Mouse (Mus musculus): ENCODE results near the gene Oxct2a.
"Not testable (repeated sequence)": the region's sequence is repeated elsewhere in the genome, so short reads cannot be mapped to it uniquely, and the experiment has no call there.

Gene Oxct2a

DNA sequence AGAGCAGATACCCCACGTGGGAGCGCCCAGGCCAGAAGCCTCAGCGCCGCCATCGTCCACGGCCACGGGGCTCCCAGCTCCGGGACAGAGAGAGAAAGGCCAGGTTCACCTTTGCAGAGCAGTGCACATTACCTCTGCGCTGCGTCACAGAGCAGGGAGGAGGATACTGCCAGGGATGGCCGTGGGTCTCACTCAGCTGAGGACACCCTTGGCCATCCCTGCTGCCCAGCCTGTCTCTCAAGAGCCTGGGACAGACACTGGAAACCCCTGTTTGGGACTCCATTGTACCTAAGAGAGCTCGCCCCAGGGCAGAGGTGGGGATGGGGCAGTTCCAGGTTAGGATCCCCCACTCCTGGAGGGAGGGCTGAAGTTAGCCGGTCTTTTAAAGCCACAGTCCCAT lies at the start of gene Oxct2a:
Gene Oxct2a (minus strand): TSS at position 101 of the 400 bp plus-strand sequence.
- no peak for DNase-seq (ENCODE audit: low spot score in 2 of 2)

DNA sequence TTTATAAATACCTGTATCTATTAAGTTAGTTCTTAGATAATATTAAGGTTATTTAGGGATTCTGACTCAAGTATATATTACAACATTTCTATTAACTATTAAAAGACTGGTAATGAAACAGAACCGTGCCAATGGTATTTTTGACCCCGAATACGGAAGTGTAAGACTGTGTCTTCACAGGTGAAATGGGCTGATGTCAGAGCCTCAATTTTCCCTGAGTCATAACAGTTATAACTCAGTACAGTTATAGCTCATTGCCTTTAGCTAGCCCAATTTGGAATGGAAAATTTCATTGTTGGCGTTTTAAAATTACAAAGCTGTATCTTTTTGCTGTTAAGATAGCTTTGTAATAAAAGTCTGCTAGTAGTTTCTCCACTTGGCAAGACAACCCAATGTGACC lies 40.1 kb upstream of the Oxct2a start:
- no peak for DNase-seq (ENCODE audit: low spot score in 2 of 2)

- DNase-seq (ENCODE audit: low spot score in 2 of 2) = no peak
These were observed 37.3 kb upstream of the Oxct2a start for GRCm38 (mm10) chr4:123360771-123361170.

DNA sequence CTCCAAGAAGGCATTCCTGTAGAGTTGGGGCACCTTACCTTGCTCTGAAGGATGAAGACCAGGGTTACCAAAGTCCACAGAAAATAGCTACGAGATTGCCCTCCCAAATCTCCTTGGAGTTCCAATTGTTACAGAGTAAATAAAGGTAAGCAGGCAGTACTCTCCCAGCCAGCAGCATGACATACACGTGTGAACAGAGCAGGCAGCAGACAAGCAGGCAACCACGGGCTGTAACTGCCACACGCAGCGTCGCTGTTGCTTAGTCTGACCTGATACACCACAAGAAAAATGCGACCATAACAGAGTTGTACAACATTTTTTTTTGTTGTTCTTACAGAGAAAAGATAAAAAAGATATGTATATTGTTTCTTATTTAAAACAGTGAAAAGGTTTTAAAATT lies 35.2 kb upstream of the Oxct2a start:
- no peak for DNase-seq (ENCODE audit: low spot score in 2 of 2)

GRCm38 (mm10) chr4:123355941-123356340 lies 32.5 kb upstream of the Oxct2a start:
- no peak for DNase-seq (ENCODE audit: low spot score in 2 of 2)

DNA sequence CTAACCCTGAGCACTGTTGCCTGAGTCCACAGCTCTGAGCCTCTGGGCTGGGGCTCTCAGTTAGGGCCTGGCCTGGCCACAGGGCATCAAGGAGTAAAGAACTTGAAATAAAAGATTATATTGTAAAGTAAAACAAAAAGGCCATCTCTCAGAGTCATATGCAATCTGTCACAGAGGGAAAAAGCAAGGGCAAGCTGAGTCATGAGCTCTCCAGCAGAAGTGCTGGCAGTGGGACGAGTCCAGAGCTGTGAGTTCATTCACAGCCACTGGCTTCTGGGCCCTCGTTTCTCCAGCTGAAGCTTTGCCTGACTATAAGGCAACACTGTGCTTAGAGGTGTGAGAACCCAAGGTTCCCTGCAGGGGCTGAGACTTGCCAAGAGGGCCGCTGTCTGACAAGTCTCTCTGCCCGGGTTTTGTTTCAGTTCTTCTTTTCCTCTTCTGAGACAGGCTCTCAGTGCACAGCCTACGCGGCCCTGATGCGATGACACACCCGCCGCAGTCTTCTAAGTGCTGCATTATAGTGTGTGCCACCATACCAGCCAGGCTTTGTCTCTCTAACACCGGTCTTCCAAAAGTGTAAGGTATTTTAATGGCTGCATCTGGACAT lies 29.9 kb upstream of the Oxct2a start:
- peak in 1 of 2 experiments; percentile 9 for DNase-seq (ENCODE audit: low spot score in 2 of 2)

DNA sequence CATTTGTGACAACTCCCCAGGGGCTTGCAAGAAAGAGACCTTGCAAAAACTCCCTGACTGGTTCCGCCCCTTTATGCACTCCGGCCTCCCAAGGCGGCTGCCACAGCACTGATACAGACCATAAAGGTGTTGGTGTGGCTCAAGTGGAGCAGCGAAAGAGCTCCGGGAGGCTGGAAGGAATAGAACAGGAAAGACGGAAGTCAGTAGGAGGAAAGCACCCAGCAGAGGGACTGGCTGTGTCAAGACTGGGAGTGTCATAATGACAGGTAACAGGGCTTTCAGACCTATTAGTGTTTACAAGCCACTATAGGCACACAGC lies 20.0 kb upstream of the Oxct2a start:
- no peak for DNase-seq (ENCODE audit: low spot score in 2 of 2)

- DNase-seq (ENCODE audit: low spot score in 2 of 2) = peak; percentile 21 to 52
These were observed 19.4 kb upstream of the Oxct2a start, which contains the start of gene Bmp8a for GRCm38 (mm10) chr4:123342642-123343470. Gene Bmp8a, minus strand, starts transcription at chr4:123343252.

DNA sequence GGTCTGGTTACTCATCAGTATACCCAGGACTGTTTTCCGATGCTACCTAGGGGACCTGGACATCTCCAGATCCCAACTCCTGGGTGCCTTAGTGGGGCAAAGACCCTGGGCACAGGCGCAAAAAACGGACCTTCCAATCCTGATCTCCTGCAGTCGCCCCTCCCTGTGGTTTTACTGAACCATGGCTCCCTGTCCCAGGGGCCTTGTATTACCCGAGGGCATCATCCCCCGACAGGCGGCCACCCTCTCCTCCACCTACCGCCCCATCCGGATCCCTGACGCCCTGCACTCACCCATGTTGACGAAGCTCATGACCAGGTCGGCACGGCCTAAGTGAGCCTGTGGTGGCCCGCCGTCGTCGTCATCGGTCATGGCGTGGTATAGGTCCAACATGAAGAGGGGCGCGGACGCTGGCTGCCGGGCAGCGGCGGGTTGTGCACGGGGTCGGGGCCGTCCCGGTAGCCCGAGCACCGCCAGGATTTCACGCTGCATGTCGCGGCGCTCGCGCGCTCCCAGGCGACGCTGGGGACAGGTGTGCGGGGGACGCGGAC lies 18.7 kb upstream of the Oxct2a start:
- no peak for DNase-seq (ENCODE audit: low spot score in 2 of 2)

DNA sequence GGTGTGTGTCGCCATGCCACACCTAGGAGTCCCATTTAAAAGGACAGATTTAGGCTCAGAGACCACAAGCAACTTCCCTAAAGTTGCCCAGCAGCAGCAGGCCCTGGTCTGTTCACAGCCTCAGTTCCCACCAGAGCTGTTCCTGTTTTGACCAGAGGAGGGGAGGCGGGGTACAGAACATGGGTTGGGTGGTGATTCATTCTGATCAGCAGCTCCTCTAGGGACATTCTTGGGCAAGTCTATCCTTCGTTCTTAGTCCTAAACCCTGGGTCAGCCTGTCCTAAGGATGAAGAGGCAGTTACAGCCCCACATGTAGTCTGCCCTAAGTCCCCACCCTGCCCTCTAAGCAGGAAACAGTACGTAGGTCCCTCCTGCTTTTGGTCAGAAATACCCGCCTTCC lies 16.8 kb upstream of the Oxct2a start:
- DNase-seq (ENCODE audit: low spot score in 2 of 2) = no peak

- no peak for DNase-seq (ENCODE audit: low spot score in 2 of 2)
These were observed 14.3 kb upstream of the Oxct2a start for GRCm38 (mm10) chr4:123337693-123338092.

GRCm38 (mm10) chr4:123335796-123336585 lies 12.6 kb upstream of the Oxct2a start:
- no peak for DNase-seq (ENCODE audit: low spot score in 2 of 2)

- DNase-seq (ENCODE audit: low spot score in 2 of 2) = not testable (repeated sequence)
These were observed 11.8 kb upstream of the Oxct2a start for GRCm38 (mm10) chr4:123335244-123335643.

DNA sequence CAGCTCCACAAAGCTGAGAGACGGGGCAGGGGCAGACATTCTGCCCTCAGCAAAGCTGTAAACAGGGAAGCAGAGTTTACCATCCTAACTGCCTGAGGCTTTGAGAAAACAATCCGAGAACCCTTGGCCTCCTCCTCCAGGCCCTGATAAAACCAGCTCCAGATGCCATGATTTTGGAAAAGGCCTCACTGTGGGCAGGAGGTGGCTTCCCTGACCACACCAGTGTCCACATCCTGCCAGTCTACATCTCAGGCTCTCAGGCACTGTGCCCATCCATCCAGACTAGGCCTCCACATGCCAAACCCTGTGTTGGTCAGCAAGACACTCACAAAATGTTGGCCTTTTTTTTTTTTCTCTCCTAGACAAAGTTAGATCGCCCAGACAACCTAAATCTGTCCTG lies 10.7 kb upstream of the Oxct2a start:
- no peak for DNase-seq (ENCODE audit: low spot score in 2 of 2)

GRCm38 (mm10) chr4:123333151-123333550 lies 9.7 kb upstream of the Oxct2a start:
- no peak for DNase-seq (ENCODE audit: low spot score in 2 of 2)

- DNase-seq (ENCODE audit: low spot score in 2 of 2) = not testable (repeated sequence)
These were observed 8.5 kb upstream of the Oxct2a start for GRCm38 (mm10) chr4:123331961-123332360.

GRCm38 (mm10) chr4:123331326-123331725 lies 7.9 kb upstream of the Oxct2a start:
- no peak for DNase-seq (ENCODE audit: low spot score in 2 of 2)

DNA sequence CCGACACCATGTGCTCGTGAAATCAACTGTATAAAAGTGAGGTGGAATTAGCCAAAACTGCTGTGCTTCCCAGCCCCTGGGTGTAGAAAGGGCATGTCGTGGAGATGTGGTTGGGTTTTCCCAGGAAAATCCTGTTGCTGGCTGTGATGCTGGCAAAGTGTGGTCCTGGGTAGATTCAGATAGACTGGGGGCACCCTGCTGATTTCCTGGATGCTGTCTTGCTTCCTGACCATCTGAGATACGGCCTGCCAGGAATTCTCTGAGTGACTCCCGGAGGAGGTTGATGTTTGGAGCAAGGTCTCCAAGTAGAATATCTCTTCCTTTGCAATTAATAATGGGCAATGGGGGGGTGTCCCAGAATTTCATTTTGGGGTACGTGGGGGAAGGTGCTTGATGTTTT lies 5.5 kb upstream of the Oxct2a start:
- no peak for DNase-seq (ENCODE audit: low spot score in 2 of 2)

DNA sequence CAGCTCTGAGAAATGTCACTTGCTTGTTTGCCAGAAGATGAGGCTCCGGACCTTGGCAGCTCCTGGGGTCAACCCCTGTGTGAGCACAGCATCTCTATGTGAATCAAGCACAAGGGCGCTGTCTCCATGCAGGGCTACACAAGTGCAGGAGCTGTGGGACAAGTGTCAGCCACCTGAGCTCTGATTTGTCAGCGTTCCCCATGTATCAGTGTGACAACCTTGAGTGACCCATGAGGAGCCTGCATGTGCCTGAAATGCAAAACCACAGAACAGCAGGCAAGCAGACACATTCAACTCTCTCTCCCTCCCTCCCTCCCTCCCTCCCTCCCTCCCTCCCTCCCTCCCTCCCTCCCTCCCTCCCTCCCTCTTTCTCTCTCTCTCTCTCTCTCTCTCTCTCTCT lies 4.2 kb upstream of the Oxct2a start:
- no peak for DNase-seq (ENCODE audit: low spot score in 2 of 2)

- no peak for DNase-seq (ENCODE audit: low spot score in 2 of 2)
These were observed 2.7 kb upstream of the Oxct2a start for GRCm38 (mm10) chr4:123326087-123326486.

DNA sequence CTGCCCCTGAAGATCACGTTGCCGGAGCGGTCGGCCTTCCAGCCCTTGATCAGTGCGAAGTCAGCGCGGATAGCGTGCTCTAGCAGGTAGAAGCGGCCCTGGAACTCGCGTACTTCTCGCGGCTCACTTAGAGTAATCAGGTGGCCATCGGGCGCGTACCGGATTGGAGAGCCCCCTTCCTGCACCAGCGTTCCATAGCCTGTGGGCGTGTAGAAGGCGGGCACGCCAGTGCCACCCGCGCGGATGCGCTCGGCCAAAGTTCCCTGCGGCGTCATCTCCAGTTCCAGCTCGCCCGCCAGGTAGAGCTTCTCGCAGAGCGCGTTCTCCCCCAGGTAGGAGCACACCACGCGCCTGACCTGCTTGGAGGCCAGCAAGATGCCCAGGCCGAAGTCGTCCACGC lies 524 bp downstream of the Oxct2a start:
- not testable (repeated sequence) for DNase-seq (ENCODE audit: low spot score in 2 of 2)

- no peak for DNase-seq (ENCODE audit: low spot score in 2 of 2)
These were observed 8.9 kb downstream of the Oxct2a start for GRCm38 (mm10) chr4:123314497-123314896.
